Mouse (Mus musculus): ENCODE measurements around the gene Scamp2. TPM values are rescaled to one million over a fixed set of nuclear protein-coding genes. Genes with fewer than 3 reads are reported as not detected.

Scamp2 gene
- total RNA-seq, 2 experiments from 2014 or later, result 44.2 to 45.0 TPM

GRCm38 (mm10) chr9:57547287-57547686 is 13.5 kb upstream of the Scamp2 start:
- DNase-seq, result peak; percentile 62
- intact Hi-C loops (cut with DNase I; ENCODE audit: low total_unique reads), result loop anchor here (10.0 kb wide), 1 partner anchor 208 kb away; no protein-coding TSS in a partner anchor

- intact Hi-C loops (cut with DNase I; ENCODE audit: low total_unique reads), result loop anchor here (10.0 kb wide), 1 partner anchor 207 kb away; no protein-coding TSS in a partner anchor
- no peak for DNase-seq
These were observed 12.9 kb upstream of the Scamp2 start for GRCm38 (mm10) chr9:57547869-57548268.

GRCm38 (mm10) chr9:57549186-57549585 is 11.6 kb upstream of the Scamp2 start:
- no peak for DNase-seq
- intact Hi-C loops (cut with DNase I; ENCODE audit: low total_unique reads), result loop anchor here (10.0 kb wide), 1 partner anchor 206 kb away; no protein-coding TSS in a partner anchor

GRCm38 (mm10) chr9:57550126-57550862 is 10.4 kb upstream of the Scamp2 start:
- intact Hi-C loops (cut with DNase I; ENCODE audit: low total_unique reads), result no loop called here
- DNase-seq, result no peak

GRCm38 (mm10) chr9:57552139-57552887 is 8.4 kb upstream of the Scamp2 start, which contains the start of gene Mpi:
Mpi (minus strand) TSS chr9:57552763.
- intact Hi-C loops (cut with DNase I; ENCODE audit: low total_unique reads), result no loop called here
- peak; percentile 68 for DNase-seq

- intact Hi-C loops (cut with DNase I; ENCODE audit: low total_unique reads), result no loop called here
- DNase-seq, result no peak
These were observed 7.6 kb upstream of the Scamp2 start for GRCm38 (mm10) chr9:57553119-57553518.

- intact Hi-C loops (cut with DNase I; ENCODE audit: low total_unique reads), result no loop called here
- no peak for DNase-seq
These were observed 6.0 kb upstream of the Scamp2 start for GRCm38 (mm10) chr9:57554753-57555152.

- intact Hi-C loops (cut with DNase I; ENCODE audit: low total_unique reads), result no loop called here
- no peak for DNase-seq
These were observed 3.5 kb upstream of the Scamp2 start for GRCm38 (mm10) chr9:57557215-57557614.

GRCm38 (mm10) chr9:57558625-57559024 is 2.1 kb upstream of the Scamp2 start:
- no peak for DNase-seq
- intact Hi-C loops (cut with DNase I; ENCODE audit: low total_unique reads), result no loop called here

- intact Hi-C loops (cut with DNase I; ENCODE audit: low total_unique reads), result no loop called here
- no peak for DNase-seq
These were observed 1.2 kb upstream of the Scamp2 start for GRCm38 (mm10) chr9:57559568-57559967.

- DNase-seq, result no peak
- intact Hi-C loops (cut with DNase I; ENCODE audit: low total_unique reads), result no loop called here
These were observed 480 bp upstream of the Scamp2 start for GRCm38 (mm10) chr9:57560263-57560662.

GRCm38 (mm10) chr9:57561711-57562099 is 962 bp downstream of the Scamp2 start:
- intact Hi-C loops (cut with DNase I; ENCODE audit: low total_unique reads), result no loop called here
- DNase-seq, result no peak

- DNase-seq, result peak; percentile 73
- intact Hi-C loops (cut with DNase I; ENCODE audit: low total_unique reads), result no loop called here
These were observed 2.2 kb downstream of the Scamp2 start for GRCm38 (mm10) chr9:57562896-57563372.

- intact Hi-C loops (cut with DNase I; ENCODE audit: low total_unique reads), result no loop called here
- no peak for DNase-seq
These were observed 3.9 kb downstream of the Scamp2 start for GRCm38 (mm10) chr9:57564609-57565008.

- intact Hi-C loops (cut with DNase I; ENCODE audit: low total_unique reads), result no loop called here
These were observed 5.0 kb downstream of the Scamp2 start for GRCm38 (mm10) chr9:57565741-57566221.

GRCm38 (mm10) chr9:57566846-57567245 is 6.1 kb downstream of the Scamp2 start:
- intact Hi-C loops (cut with DNase I; ENCODE audit: low total_unique reads), result no loop called here
- DNase-seq, result no peak

More at GRCm38 (mm10) chr9:57565741-57566221, 5.0 kb downstream of the Scamp2 start:
- DNase-seq, result peak; percentile 68

GRCm38 (mm10) chr9:57568500-57568899 is 7.8 kb downstream of the Scamp2 start:
- DNase-seq, result peak; percentile 44

GRCm38 (mm10) chr9:57574397-57574796 is 13.7 kb downstream of the Scamp2 start:
- DNase-seq, result no peak
- intact Hi-C loops (cut with DNase I; ENCODE audit: low total_unique reads), result no loop called here

More at GRCm38 (mm10) chr9:57568500-57568899, 7.8 kb downstream of the Scamp2 start:
- intact Hi-C loops (cut with DNase I; ENCODE audit: low total_unique reads), result no loop called here

- DNase-seq, result no peak
- intact Hi-C loops (cut with DNase I; ENCODE audit: low total_unique reads), result no loop called here
These were observed 14.8 kb downstream of the Scamp2 start for GRCm38 (mm10) chr9:57575577-57575976.

GRCm38 (mm10) chr9:57577144-57577849 is 16.6 kb downstream of the Scamp2 start:
- intact Hi-C loops (cut with DNase I; ENCODE audit: low total_unique reads), result no loop called here
- DNase-seq, result no peak
